Mouse (Mus musculus): ENCODE measurements at regions not wholly inside any gene's neighbourhood (a gene's known extent, or its start where the extent isn't known, plus 50 kb on each side); places are given as distances from the start of the nearest gene placed in this dataset.

GRCm38 (mm10) chr10:51792030-51792429 lies 114.5 kb downstream of the Rfx6 start:
- peak in 1 of 2 experiments; percentile 24 for DNase-seq (ENCODE audit: low spot score in 2 of 2)

GRCm38 (mm10) chr10:51793876-51794275 lies 116.3 kb downstream of the Rfx6 start:
- no peak for DNase-seq (ENCODE audit: low spot score in 2 of 2)

- DNase-seq (ENCODE audit: low spot score in 2 of 2) = no peak
These were observed 139.1 kb downstream of the Rfx6 start for GRCm38 (mm10) chr10:51816626-51817025.

GRCm38 (mm10) chr10:51823900-51824299 lies 146.3 kb downstream of the Rfx6 start:
- no peak for DNase-seq (ENCODE audit: low spot score in 2 of 2)

- DNase-seq (ENCODE audit: low spot score in 2 of 2) = no peak
These were observed 148.9 kb downstream of the Rfx6 start for GRCm38 (mm10) chr10:51826431-51826964.

- DNase-seq (ENCODE audit: low spot score in 2 of 2) = no peak
These were observed 154.9 kb downstream of the Rfx6 start for GRCm38 (mm10) chr10:51832459-51832858.

GRCm38 (mm10) chr10:51843099-51843498 lies 165.5 kb downstream of the Rfx6 start:
- no peak for DNase-seq (ENCODE audit: low spot score in 2 of 2)

- DNase-seq (ENCODE audit: low spot score in 2 of 2) = no peak
These were observed 168.7 kb downstream of the Rfx6 start for GRCm38 (mm10) chr10:51846287-51846686.

GRCm38 (mm10) chr10:51869409-51869808 lies 152.9 kb upstream of the Vgll2 start:
- DNase-seq (ENCODE audit: low spot score in 2 of 2) = no peak

GRCm38 (mm10) chr10:51911066-51911691 lies 111.1 kb upstream of the Vgll2 start:
- DNase-seq (ENCODE audit: low spot score in 2 of 2) = no peak

GRCm38 (mm10) chr10:51912096-51912495 lies 110.2 kb upstream of the Vgll2 start:
- no peak for DNase-seq (ENCODE audit: low spot score in 2 of 2)

- no peak for DNase-seq (ENCODE audit: low spot score in 2 of 2)
These were observed 95.7 kb upstream of the Vgll2 start for GRCm38 (mm10) chr10:51926644-51927043.

GRCm38 (mm10) chr10:51929341-51929740 lies 93.0 kb upstream of the Vgll2 start:
- DNase-seq (ENCODE audit: low spot score in 2 of 2) = no peak

GRCm38 (mm10) chr10:51930266-51930665 lies 92.0 kb upstream of the Vgll2 start:
- DNase-seq (ENCODE audit: low spot score in 2 of 2) = no peak

GRCm38 (mm10) chr10:51930696-51931095 lies 91.6 kb upstream of the Vgll2 start:
- DNase-seq (ENCODE audit: low spot score in 2 of 2) = no peak

- DNase-seq (ENCODE audit: low spot score in 2 of 2) = no peak
These were observed 86.8 kb upstream of the Vgll2 start for GRCm38 (mm10) chr10:51935482-51935881.

- no peak for DNase-seq (ENCODE audit: low spot score in 2 of 2)
These were observed 81.1 kb upstream of the Vgll2 start for GRCm38 (mm10) chr10:51941192-51941591.

- peak in 1 of 2 experiments; percentile 35 for DNase-seq (ENCODE audit: low spot score in 2 of 2)
These were observed 76.6 kb upstream of the Vgll2 start for GRCm38 (mm10) chr10:51945701-51946100.

GRCm38 (mm10) chr10:51946189-51946588 lies 76.1 kb upstream of the Vgll2 start:
- no peak for DNase-seq (ENCODE audit: low spot score in 2 of 2)

- DNase-seq (ENCODE audit: low spot score in 2 of 2) = no peak
These were observed 75.4 kb upstream of the Vgll2 start for GRCm38 (mm10) chr10:51946881-51947280.

- no peak for DNase-seq (ENCODE audit: low spot score in 2 of 2)
These were observed 72.3 kb upstream of the Vgll2 start for GRCm38 (mm10) chr10:51950016-51950415.

GRCm38 (mm10) chr10:51952021-51952420 lies 70.3 kb upstream of the Vgll2 start:
- no peak for DNase-seq (ENCODE audit: low spot score in 2 of 2)

- DNase-seq (ENCODE audit: low spot score in 2 of 2) = no peak
These were observed 65.8 kb upstream of the Vgll2 start for GRCm38 (mm10) chr10:51956493-51956892.

- no peak for DNase-seq (ENCODE audit: low spot score in 2 of 2)
These were observed 60.8 kb upstream of the Vgll2 start for GRCm38 (mm10) chr10:51961497-51961896.
